Mouse (Mus musculus) liver, adult 2 months (tissue): ENCODE measurements at regions not wholly inside any gene's neighbourhood (a gene's known extent, or its start where the extent isn't known, plus 50 kb on each side); places are given as distances from the start of the nearest gene placed in this dataset.

Experiments
- DNase-seq: peaks from one replicate; pipeline ENCODE4 v3.0.0-alpha.2; 2011; ENCODE audit warnings: low read depth, low spot score; ENCODE audit errors: extremely low read depth
- H3K27ac ChIP-seq: fragments of 200-500 bp; replicated peaks from 2 replicates; pipeline ENCODE4 v1.5.1; 2012; ENCODE audit warnings: low read depth, mild to moderate bottlenecking, control low read depth, inconsistent platforms, low read length; ENCODE audit not compliant: insufficient read depth
- H3K27me3 ChIP-seq: fragments of 200-500 bp; 2 replicates; pipeline ENCODE4 v1.6.1; 2012; ENCODE audit warnings: mild to moderate bottlenecking, moderate library complexity, low read length, inconsistent platforms; ENCODE audit not compliant: control insufficient read depth, insufficient read depth
- H3K36me3 ChIP-seq: fragments of 200-500 bp; 2 replicates; pipeline ENCODE4 v1.6.1; 2012; ENCODE audit warnings: low read length, inconsistent platforms; ENCODE audit not compliant: control insufficient read depth, insufficient read depth
- H3K4me1 ChIP-seq: fragments of 200-500 bp; 2 replicates; pipeline ENCODE4 v1.6.1; 2011; ENCODE audit warnings: low read length; ENCODE audit not compliant: control insufficient read depth, insufficient read depth
- H3K4me3 ChIP-seq: fragments of 200-500 bp; 2 replicates; pipeline ENCODE4 v1.5.1; 2011; ENCODE audit warnings: low read depth, mild to moderate bottlenecking, control low read depth, low read length, moderate library complexity; ENCODE audit not compliant: insufficient read depth
- H3K79me2 ChIP-seq: fragments of 200-500 bp; 2 replicates; pipeline ENCODE4 v1.6.1; 2012; ENCODE audit warnings: inconsistent platforms, mild to moderate bottlenecking, low read length, moderate library complexity; ENCODE audit not compliant: control insufficient read depth, insufficient read depth
- H3K9ac ChIP-seq: fragments of 200-500 bp; 2 replicates; pipeline ENCODE4 v1.6.1; 2012; ENCODE audit warnings: low read depth, mild to moderate bottlenecking, control low read depth, inconsistent platforms, low read length
- CTCF ChIP-seq: fragments of 200-500 bp; IDR thresholded peaks from 2 replicates; pipeline ENCODE4 v1.5.1; 2011; ENCODE audit warnings: low read depth, low read length, control low read depth
- POLR2A ChIP-seq: fragments of 200-500 bp; IDR thresholded peaks from 2 replicates; pipeline ENCODE4 v1.6.1; 2011; ENCODE audit warnings: low read length, control low read depth; ENCODE audit not compliant: insufficient read depth; ENCODE audit errors: extremely low read depth
- WGBS: fragments of 180-500 bp; shearing (Covaris S2); methylation state at CpG from one replicate; pipeline ENCODE4 v1.1.7; 2018; 5-methylcytosine and 5-hydroxymethylcytosine counted together

DNA sequence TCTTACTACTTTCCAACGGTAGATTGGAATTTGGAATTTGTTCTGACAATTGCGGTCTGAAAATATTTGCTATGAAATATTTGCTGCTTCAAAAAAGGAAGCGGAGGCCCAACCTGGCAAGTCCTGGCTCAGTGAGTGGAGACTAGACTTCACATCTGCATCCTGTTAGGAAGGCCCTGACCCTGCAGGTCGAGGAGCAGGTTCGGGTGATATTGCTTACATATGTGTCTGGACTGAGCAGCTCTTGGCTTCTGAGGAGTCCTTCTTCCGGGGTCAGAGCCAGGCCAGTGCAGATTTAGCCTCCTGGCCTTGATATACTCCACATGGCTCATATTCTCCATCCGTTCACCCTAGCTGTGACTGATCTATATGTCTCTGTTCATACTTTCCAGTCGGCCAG, 1026.6 kb downstream of the Bcl11a start:
- no peaks in the 10 kb centered on the region for H3K27me3 ChIP-seq
- no peaks in the 10 kb centered on the region for H3K4me1 ChIP-seq
- no peak overlapping the region for H3K9ac ChIP-seq
- no peaks in the 10 kb centered on the region for H3K79me2 ChIP-seq
- no peak for TF ChIP-seq CTCF
- TF ChIP-seq POLR2A = no peak
- WGBS = 63% methylated on average over 8 of the region's 8 CpGs
- no peak for DNase-seq
- H3K27ac ChIP-seq = no peak overlapping the region
- H3K36me3 ChIP-seq = no peaks in the 10 kb centered on the region
- no peak overlapping the region for H3K4me3 ChIP-seq

GRCm38 (mm10) chr11:25124458-25124857, 1046.6 kb downstream of the Bcl11a start:
- TF ChIP-seq CTCF (no peak), POLR2A (no peak)
- no peak overlapping the region for H3K9ac ChIP-seq
- H3K36me3 ChIP-seq = no peaks in the 10 kb centered on the region
- no peak overlapping the region for H3K4me3 ChIP-seq
- no peak overlapping the region for H3K27ac ChIP-seq
- no peak for DNase-seq
- WGBS = 55% methylated on average over 2 of the region's 2 CpGs
- no peaks in the 10 kb centered on the region for H3K27me3 ChIP-seq
- no peaks in the 10 kb centered on the region for H3K79me2 ChIP-seq
- H3K4me1 ChIP-seq = no peaks in the 10 kb centered on the region

DNA sequence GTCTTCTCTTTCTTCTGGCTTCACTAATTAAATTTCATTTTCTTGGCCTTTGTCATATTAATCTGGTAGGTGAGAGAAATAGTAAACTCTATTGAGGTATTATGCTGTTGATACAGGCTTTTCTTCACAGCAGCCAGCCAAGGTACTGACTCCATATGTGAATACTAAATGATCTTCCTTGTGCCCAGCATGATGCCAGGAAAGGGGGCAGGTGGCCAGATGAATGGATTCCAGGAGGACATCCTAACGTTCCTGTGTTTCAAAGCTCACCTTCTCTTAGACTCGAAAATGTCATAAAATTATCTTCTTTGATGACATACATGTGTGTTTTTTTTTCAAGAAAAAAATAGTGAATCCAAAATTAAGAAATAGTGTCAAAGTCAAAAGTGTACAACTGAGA, 1064.4 kb downstream of the Bcl11a start:
- Histone ChIP-seq H3K4me3 (no peak overlapping the region), H3K27ac (no peak overlapping the region), H3K79me2 (no peaks in the 10 kb centered on the region), H3K27me3 (no peaks in the 10 kb centered on the region), H3K36me3 (no peaks in the 10 kb centered on the region), H3K4me1 (no peaks in the 10 kb centered on the region), H3K9ac (no peak overlapping the region)
- TF ChIP-seq POLR2A (no peak), CTCF (no peak)
- no peak for DNase-seq
- 58% methylated on average over 2 of the region's 2 CpGs for WGBS

GRCm38 (mm10) chr11:25142833-25143232, 1065.0 kb downstream of the Bcl11a start:
- no peak overlapping the region for H3K27ac ChIP-seq
- WGBS = 79% methylated on average over 4 of the region's 4 CpGs
- no peaks in the 10 kb centered on the region for H3K4me1 ChIP-seq
- DNase-seq = no peak
- no peaks in the 10 kb centered on the region for H3K36me3 ChIP-seq
- H3K79me2 ChIP-seq = no peaks in the 10 kb centered on the region
- no peak overlapping the region for H3K4me3 ChIP-seq
- TF ChIP-seq CTCF = no peak
- no peak for TF ChIP-seq POLR2A
- no peaks in the 10 kb centered on the region for H3K27me3 ChIP-seq
- no peak overlapping the region for H3K9ac ChIP-seq

DNA sequence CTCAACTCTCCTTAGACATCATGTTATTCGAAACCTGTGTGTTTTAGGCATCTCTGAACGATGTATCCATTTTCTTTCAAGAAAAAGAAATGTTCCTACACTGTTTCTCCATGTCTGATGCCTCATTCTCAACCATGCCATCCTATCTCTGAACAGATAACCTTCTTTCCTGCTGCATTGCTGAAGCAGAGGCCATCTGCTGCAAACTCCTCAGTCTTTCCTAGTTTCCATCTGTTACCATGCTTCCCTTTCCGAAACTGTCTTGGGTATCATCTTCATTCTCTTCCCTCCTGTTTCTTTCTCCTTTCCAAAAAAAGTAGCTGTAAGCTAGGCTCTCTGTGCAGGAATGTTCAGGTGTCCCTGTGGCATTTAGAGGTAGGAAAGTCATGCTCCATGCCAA, 1063.3 kb downstream of the 5730522E02Rik start:
- no peaks in the 10 kb centered on the region for H3K36me3 ChIP-seq
- H3K4me1 ChIP-seq = no peaks in the 10 kb centered on the region
- no peaks in the 10 kb centered on the region for H3K27me3 ChIP-seq
- no peak overlapping the region for H3K9ac ChIP-seq
- no peaks in the 10 kb centered on the region for H3K79me2 ChIP-seq
- TF ChIP-seq CTCF (no peak), POLR2A (no peak)
- WGBS = 76% methylated on average over 3 of the region's 3 CpGs
- no peak for DNase-seq
- H3K4me3 ChIP-seq = no peak overlapping the region
- H3K27ac ChIP-seq = no peak overlapping the region

DNA sequence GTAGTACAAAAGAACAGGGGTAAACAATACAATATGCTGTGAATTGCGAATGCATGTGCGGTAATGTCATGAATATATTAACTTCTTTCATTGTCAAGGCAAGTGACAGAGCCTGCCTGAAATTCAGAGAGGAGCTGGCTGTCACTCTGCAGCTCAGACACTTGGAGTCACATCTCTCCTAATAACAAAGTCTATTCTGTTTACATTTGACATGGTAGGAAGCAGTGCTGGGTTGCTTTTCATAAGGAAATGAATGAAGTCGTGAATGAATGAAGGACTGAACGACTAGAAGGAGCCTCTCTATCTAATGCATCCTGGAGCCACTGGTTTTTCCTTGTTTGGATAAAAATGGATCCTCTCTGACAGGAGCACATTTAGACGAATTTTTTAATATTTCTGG, 1053.9 kb downstream of the 5730522E02Rik start:
- TF ChIP-seq POLR2A (no peak), CTCF (no peak)
- no peak overlapping the region for H3K4me3 ChIP-seq
- WGBS = 27% methylated on average over 5 of the region's 5 CpGs
- no peak overlapping the region for H3K27ac ChIP-seq
- H3K36me3 ChIP-seq = no peaks in the 10 kb centered on the region
- no peaks in the 10 kb centered on the region for H3K4me1 ChIP-seq
- no peaks in the 10 kb centered on the region for H3K79me2 ChIP-seq
- DNase-seq = no peak
- no peaks in the 10 kb centered on the region for H3K27me3 ChIP-seq
- H3K9ac ChIP-seq = no peak overlapping the region
